Mouse (Mus musculus): ENCODE measurements around the gene Rere. TPM values are rescaled to one million over a fixed set of nuclear protein-coding genes. Genes with fewer than 3 reads are reported as not detected.
A peak's percentile ranks its signal among the peaks of the same experiment; 100 is the strongest.
"Not testable (repeated sequence)": the region's sequence is repeated elsewhere in the genome, so short reads cannot be mapped to it uniquely, and the experiment has no call there.

Rere gene
- polyA plus RNA-seq, 1 experiment from 2014 or later, result 41.2 TPM

DNA sequence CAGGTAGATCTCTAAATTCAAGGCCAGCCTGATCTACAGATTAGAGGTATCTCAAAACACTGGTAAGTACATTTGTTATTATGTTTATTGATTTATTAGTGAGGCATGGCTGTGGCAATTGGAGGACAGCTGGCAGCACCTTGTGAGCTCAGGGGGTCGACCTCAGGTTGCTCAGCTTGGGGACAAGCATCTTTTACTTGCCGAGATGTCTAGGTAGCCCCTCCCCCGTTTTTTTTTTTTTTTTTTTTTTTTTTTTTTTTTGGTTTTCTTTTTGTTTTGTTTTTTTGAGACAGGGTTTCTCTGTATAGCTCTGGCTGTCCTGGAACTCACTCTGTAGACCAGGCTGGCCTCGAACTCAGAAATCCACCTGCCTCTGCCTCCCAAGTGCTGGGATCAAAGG, 10.7 kb upstream of the Rere start:
- WGBS, result 73% methylated on average over 4 of the region's 4 CpGs

GRCm38 (mm10) chr4:150272725-150273124, 8.7 kb upstream of the Rere start:
- Histone ChIP-seq H3K9me3 (no peaks in the 10 kb centered on the region), H3K9ac (peak overlapping the region; percentile 45), H3K36me3 (no peaks in the 10 kb centered on the region), H3K4me1 (replicated peaks) (peaks cover 33% of the 10 kb centered on the region), H3K4me2 (peak overlapping the region; percentile 33), H3K4me3 (no peak overlapping the region; the same call in 1 of the 2 replicates), H3K27me3 (no peaks in the 10 kb centered on the region), H3K27ac (replicated peaks) (peak overlapping the region; percentile 89)
- WGBS, result 3% methylated on average over 9 of the region's 9 CpGs
- ATAC-seq (ENCODE audit: low read depth), result peak; percentile 84

More for the DNA sequence above, 10.7 kb upstream of the Rere start:
- not testable (repeated sequence) for H3K27ac ChIP-seq (replicated peaks); H3K9me3 ChIP-seq; H3K27me3 ChIP-seq; H3K9ac ChIP-seq; H3K4me2 ChIP-seq; ATAC-seq (ENCODE audit: low read depth); H3K4me3 ChIP-seq; H3K36me3 ChIP-seq
- H3K4me1 ChIP-seq (replicated peaks), result peaks cover 48% of the 10 kb centered on the region

GRCm38 (mm10) chr4:150275531-150275930, 5.9 kb upstream of the Rere start:
- Histone ChIP-seq H3K27ac (replicated peaks) (no peak overlapping the region), H3K9me3 (no peaks in the 10 kb centered on the region), H3K4me3 (no peak overlapping the region), H3K4me2 (no peak overlapping the region), H3K4me1 (replicated peaks) (peaks cover 34% of the 10 kb centered on the region), H3K9ac (no peak overlapping the region), H3K27me3 (no peaks in the 10 kb centered on the region), H3K36me3 (no peaks in the 10 kb centered on the region)
- WGBS, result 79% methylated on average over 5 of the region's 5 CpGs
- ATAC-seq (ENCODE audit: low read depth), result no peak

GRCm38 (mm10) chr4:150279336-150279735, 2.1 kb upstream of the Rere start:
- peaks cover 25% of the 10 kb centered on the region for H3K4me1 ChIP-seq (replicated peaks)
- H3K36me3 ChIP-seq; ATAC-seq (ENCODE audit: low read depth); H3K4me2 ChIP-seq; H3K27me3 ChIP-seq; H3K4me3 ChIP-seq; H3K9ac ChIP-seq; H3K27ac ChIP-seq (replicated peaks); H3K9me3 ChIP-seq: not testable (repeated sequence)
- WGBS, result 76% methylated on average over 7 of the region's 7 CpGs

DNA sequence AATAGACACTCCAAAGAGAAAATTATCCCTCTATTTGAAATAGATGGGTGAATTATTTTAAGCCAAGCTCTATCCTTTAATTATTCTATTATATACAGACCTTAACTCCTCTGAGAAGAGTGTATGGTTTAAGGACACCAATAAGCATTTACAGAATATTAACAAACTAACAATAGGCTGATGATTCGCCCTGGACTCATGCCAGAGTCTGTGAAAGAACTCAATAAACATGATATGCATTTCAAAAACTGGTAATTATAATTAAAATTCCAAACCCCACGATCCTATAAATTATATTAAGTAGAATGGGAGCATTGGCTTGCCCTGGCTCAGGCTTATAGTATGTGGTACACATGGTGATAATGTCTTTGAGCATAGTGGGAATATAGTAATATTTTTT, 1.4 kb upstream of the Rere start:
- no peak overlapping the region for H3K4me2 ChIP-seq
- H3K27ac ChIP-seq (replicated peaks), result peak overlapping the region; percentile 99
- WGBS, result 59% methylated on average over 2 of the region's 2 CpGs

GRCm38 (mm10) chr4:150280459-150280858, 987 bp upstream of the Rere start:
- no peaks in the 10 kb centered on the region for H3K27me3 ChIP-seq
- peak overlapping the region; percentile 99 for H3K27ac ChIP-seq (replicated peaks)
- peak overlapping the region; percentile 91 for H3K9ac ChIP-seq
- H3K4me1 ChIP-seq (replicated peaks), result peaks cover 33% of the 10 kb centered on the region
- no peaks in the 10 kb centered on the region for H3K9me3 ChIP-seq
- peak overlapping the region; percentile 100 for H3K4me3 ChIP-seq
- no peak for ATAC-seq (ENCODE audit: low read depth)
- peak overlapping the region; percentile 65 for H3K4me2 ChIP-seq
- H3K36me3 ChIP-seq, result no peaks in the 10 kb centered on the region
- 29% methylated on average over 4 of the region's 4 CpGs for WGBS

More for the DNA sequence above, 1.4 kb upstream of the Rere start:
- peaks cover 29% of the 10 kb centered on the region for H3K4me1 ChIP-seq (replicated peaks)
- H3K9ac ChIP-seq, result no peak overlapping the region
- no peak overlapping the region for H3K4me3 ChIP-seq
- ATAC-seq (ENCODE audit: low read depth), result no peak
- no peaks in the 10 kb centered on the region for H3K36me3 ChIP-seq
- H3K9me3 ChIP-seq, result no peaks in the 10 kb centered on the region
- H3K27me3 ChIP-seq, result no peaks in the 10 kb centered on the region

DNA sequence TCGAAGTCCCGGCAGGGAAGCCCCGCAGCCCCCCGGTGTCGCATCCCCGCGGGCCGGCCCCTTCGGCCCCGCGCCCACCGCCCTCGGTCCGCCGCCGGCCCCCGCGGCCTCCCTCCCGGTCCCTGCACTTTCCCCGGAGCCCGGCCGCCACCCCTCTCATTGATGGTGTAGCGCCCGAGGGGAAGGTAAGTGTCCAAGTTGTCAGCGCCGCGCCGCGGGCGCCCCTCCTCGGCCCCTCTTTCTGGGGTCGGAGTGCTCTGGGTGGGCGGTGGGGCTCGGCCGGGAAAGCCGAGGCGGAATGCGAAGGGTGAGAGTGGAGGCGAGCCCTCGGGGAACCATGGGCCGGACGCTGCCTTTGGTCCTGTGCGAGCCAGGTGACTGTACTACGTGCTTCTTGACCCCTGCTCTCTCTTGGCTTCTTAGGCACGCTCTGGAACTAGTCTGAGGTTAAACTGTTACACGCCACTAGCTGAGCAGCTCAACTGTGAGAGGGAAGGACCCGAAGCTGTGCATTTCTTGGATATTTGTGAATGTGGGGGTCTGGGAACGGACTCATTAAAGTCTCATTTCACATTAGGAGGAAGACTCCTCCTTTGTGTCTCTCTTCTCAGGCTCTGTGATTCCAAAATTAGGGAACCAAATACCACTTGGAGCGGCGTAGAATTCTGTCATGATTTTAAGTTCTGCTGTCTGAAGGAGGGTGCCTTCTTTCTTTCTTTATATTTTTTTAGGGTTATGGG, 615 bp downstream of the Rere start:
- under 1% methylated on average over 49 of the region's 50 CpGs for WGBS
- ATAC-seq (ENCODE audit: low read depth), result peak; percentile 30

DNA sequence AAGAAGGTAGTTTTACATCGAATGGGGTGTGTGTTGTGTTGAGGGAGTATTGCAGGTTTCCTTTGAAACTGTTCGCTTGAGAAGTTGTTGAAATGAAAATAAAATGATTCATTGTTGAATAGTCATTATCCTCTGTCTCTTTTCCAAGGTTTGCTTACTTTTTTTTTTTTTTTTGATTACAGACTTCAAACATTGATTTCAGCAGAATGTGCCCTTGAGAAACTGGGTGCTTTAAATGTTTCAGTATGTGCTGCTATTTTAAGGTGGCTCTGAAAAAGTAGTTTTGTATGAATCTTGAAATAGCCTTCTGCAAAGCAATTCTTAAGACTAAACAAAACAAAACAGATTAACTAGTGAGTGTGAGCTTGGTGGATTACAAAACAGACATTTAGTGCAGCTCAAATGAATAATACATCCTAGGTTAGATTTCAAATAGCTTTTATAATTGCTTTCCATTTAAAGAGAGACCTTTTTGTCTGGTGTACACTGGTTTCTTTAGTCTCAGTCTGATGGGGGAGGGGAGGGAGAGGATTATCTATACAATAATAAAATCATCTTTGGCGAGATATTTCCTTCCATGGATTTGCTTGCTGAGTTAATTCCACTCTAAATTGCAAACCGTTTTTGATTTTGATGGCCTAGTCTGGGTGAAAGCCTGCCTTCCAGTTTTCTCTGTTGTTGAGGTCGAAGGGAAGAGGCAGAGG, 1.3 kb downstream of the Rere start:
- Histone ChIP-seq H3K4me1 (replicated peaks) (peaks cover 54% of the 10 kb centered on the region), H3K36me3 (no peaks in the 10 kb centered on the region), H3K9me3 (no peaks in the 10 kb centered on the region), H3K9ac (peak overlapping the region; percentile 100), H3K27ac (replicated peaks) (peak overlapping the region; percentile 99), H3K4me3 (peak overlapping the region; percentile 100), H3K27me3 (no peaks in the 10 kb centered on the region), H3K4me2 (peak overlapping the region; percentile 85)
- WGBS, result 3% methylated on average over 5 of the region's 5 CpGs
- ATAC-seq (ENCODE audit: low read depth), result no peak

More for the DNA sequence above, 615 bp downstream of the Rere start:
- no peaks in the 10 kb centered on the region for H3K36me3 ChIP-seq
- H3K9ac ChIP-seq, result peak overlapping the region; percentile 100
- peak overlapping the region; percentile 85 for H3K4me2 ChIP-seq
- H3K9me3 ChIP-seq, result no peaks in the 10 kb centered on the region
- H3K27me3 ChIP-seq, result no peaks in the 10 kb centered on the region
- H3K4me1 ChIP-seq (replicated peaks), result peaks cover 49% of the 10 kb centered on the region
- H3K27ac ChIP-seq (replicated peaks), result peak overlapping the region; percentile 99
- peak overlapping the region; percentile 100 for H3K4me3 ChIP-seq

GRCm38 (mm10) chr4:150283335-150283638, 1.8 kb downstream of the Rere start:
- no peaks in the 10 kb centered on the region for H3K9me3 ChIP-seq
- no peaks in the 10 kb centered on the region for H3K36me3 ChIP-seq
- peak overlapping the region; percentile 100 for H3K9ac ChIP-seq
- ATAC-seq (ENCODE audit: low read depth), result no peak
- H3K4me1 ChIP-seq (replicated peaks), result peaks cover 59% of the 10 kb centered on the region
- peak overlapping the region; percentile 100 for H3K4me3 ChIP-seq
- H3K4me2 ChIP-seq, result peak overlapping the region; percentile 85
- H3K27ac ChIP-seq (replicated peaks), result peak overlapping the region; percentile 99
- no peaks in the 10 kb centered on the region for H3K27me3 ChIP-seq
- WGBS, result 10% methylated on average over 2 of the region's 2 CpGs

GRCm38 (mm10) chr4:150283993-150284392, 2.5 kb downstream of the Rere start:
- Histone ChIP-seq H3K27ac (replicated peaks) (peak overlapping the region; percentile 99), H3K9me3 (no peaks in the 10 kb centered on the region), H3K9ac (peak overlapping the region; percentile 100), H3K36me3 (no peaks in the 10 kb centered on the region), H3K4me1 (replicated peaks) (peaks cover 66% of the 10 kb centered on the region), H3K4me2 (peak overlapping the region; percentile 85), H3K27me3 (no peaks in the 10 kb centered on the region), H3K4me3 (peak overlapping the region; percentile 100)
- ATAC-seq (ENCODE audit: low read depth), result no peak
- WGBS, result 2% methylated on average over 6 of the region's 6 CpGs

DNA sequence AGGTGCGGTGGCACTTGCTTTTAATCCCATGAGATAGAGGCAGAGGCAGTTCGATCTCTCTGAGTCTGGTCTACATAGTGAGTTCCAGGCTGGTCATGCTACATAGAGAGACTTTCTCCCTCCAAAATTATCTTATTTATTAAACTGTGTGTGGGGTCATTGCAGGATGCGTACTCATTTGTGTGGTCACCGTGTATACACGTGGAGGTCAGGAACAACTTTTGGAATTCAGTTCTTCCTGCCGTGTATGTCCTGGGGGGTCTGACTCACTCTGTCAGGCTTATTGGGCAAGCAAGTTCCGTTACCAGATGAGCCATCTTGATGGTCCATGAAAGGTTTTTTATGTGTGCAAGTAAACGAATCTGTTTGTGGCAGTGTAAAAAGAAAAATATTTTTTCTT, 5.5 kb downstream of the Rere start:
- H3K9me3 ChIP-seq, result no peaks in the 10 kb centered on the region
- no peak overlapping the region for H3K27ac ChIP-seq (replicated peaks)
- H3K4me3 ChIP-seq, result no peak overlapping the region
- ATAC-seq (ENCODE audit: low read depth), result no peak
- H3K4me1 ChIP-seq (replicated peaks), result peaks cover 65% of the 10 kb centered on the region
- H3K27me3 ChIP-seq, result no peaks in the 10 kb centered on the region
- peaks cover 16% of the 10 kb centered on the region for H3K36me3 ChIP-seq
- 86% methylated on average over 8 of the region's 8 CpGs for WGBS
- H3K4me2 ChIP-seq, result no peak overlapping the region
- no peak overlapping the region for H3K9ac ChIP-seq

- H3K4me3 ChIP-seq; H3K27ac ChIP-seq (replicated peaks); H3K4me2 ChIP-seq; H3K27me3 ChIP-seq; ATAC-seq (ENCODE audit: low read depth); H3K9me3 ChIP-seq; H3K9ac ChIP-seq: not testable (repeated sequence)
- 81% methylated on average over 1 of the region's 1 CpGs for WGBS
- Histone ChIP-seq H3K4me1 (replicated peaks) (peaks cover 67% of the 10 kb centered on the region), H3K36me3 (peaks cover 17% of the 10 kb centered on the region)
Observed at GRCm38 (mm10) chr4:150287463-150287862, 6.0 kb downstream of the Rere start.
